Mouse (Mus musculus) stomach, embryonic 15.5 days (tissue): ENCODE measurements at regions not wholly inside any gene's neighbourhood (a gene's known extent, or its start where the extent isn't known, plus 50 kb on each side); places are given as distances from the start of the nearest gene placed in this dataset.
A peak's percentile ranks its signal among the peaks of the same experiment; 100 is the strongest.
"Not testable (repeated sequence)": the region's sequence is repeated elsewhere in the genome, so short reads cannot be mapped to it uniquely, and the experiment has no call there.

Source experiments
- ATAC-seq: fragments of 200-750 bp; cut with Nextera tagmentation; 2 replicates; pipeline ENCODE4 v1.8.0; 2017; ENCODE audit warnings: low read depth, moderate number of reproducible peaks, moderate TSS enrichment; ENCODE audit not compliant: insufficient read depth, low FRiP score
- H3K27ac ChIP-seq: fragments of 300-500 bp; sonication (generic); 2 replicates; pipeline ENCODE4 v1.5.1; 2015; ENCODE audit warnings: mild to moderate bottlenecking, inconsistent platforms
- H3K27me3 ChIP-seq: fragments of 300-500 bp; sonication (generic); replicated peaks from 2 replicates; pipeline ENCODE4 v1.6.1; 2015; ENCODE audit warnings: inconsistent platforms
- H3K36me3 ChIP-seq: fragments of 300-500 bp; sonication (generic); 2 replicates; pipeline ENCODE4 v1.6.1; 2015; ENCODE audit warnings: inconsistent platforms
- H3K4me1 ChIP-seq: fragments of 300-500 bp; sonication (generic); 2 replicates; pipeline ENCODE4 v1.6.1; 2015; ENCODE audit warnings: inconsistent platforms
- H3K4me2 ChIP-seq: fragments of 300-500 bp; sonication (generic); 2 replicates; pipeline ENCODE4 v1.6.1; 2015; ENCODE audit warnings: mild to moderate bottlenecking, inconsistent platforms
- H3K4me3 ChIP-seq: fragments of 300-500 bp; sonication (generic); replicated peaks from 2 replicates; pipeline ENCODE4 v1.5.1; 2015; ENCODE audit warnings: inconsistent platforms
- H3K9ac ChIP-seq: fragments of 300-500 bp; sonication (generic); 2 replicates; pipeline ENCODE4 v1.6.1; 2015; ENCODE audit warnings: inconsistent platforms
- H3K9me3 ChIP-seq: fragments of 300-500 bp; sonication (generic); 2 replicates; pipeline ENCODE4 v1.6.1; 2016; ENCODE audit warnings: inconsistent platforms
- WGBS: fragments of 180-500 bp; shearing (Covaris S2); methylation state at CpG from one replicate; pipeline ENCODE4 v1.1.7; 2015; 5-methylcytosine and 5-hydroxymethylcytosine counted together

- ATAC-seq = no peak
- H3K9ac ChIP-seq = no peak overlapping the region
- no peaks in the 10 kb centered on the region for H3K27me3 ChIP-seq
- no peak overlapping the region for H3K27ac ChIP-seq
- H3K9me3 ChIP-seq = no peaks in the 10 kb centered on the region
- no peak overlapping the region for H3K4me2 ChIP-seq
- H3K36me3 ChIP-seq = no peaks in the 10 kb centered on the region
- H3K4me3 ChIP-seq = no peak overlapping the region
- 89% methylated on average over 9 of the region's 9 CpGs for WGBS
- no peaks in the 10 kb centered on the region for H3K4me1 ChIP-seq
Measured at GRCm38 (mm10) chr7:60293556-60293955, 153.5 kb upstream of the Snrpn start.

- not testable (repeated sequence) for H3K9ac ChIP-seq
- WGBS = 10% methylated on average over 22 of the region's 22 CpGs
- H3K4me2 ChIP-seq = peak overlapping the region; percentile 34; the same call in 1 of the 2 replicates
Measured at GRCm38 (mm10) chr7:60244187-60244866, 104.3 kb upstream of the Snrpn start.

GRCm38 (mm10) chr7:60243746-60244145 lies 103.7 kb upstream of the Snrpn start:
- not testable (repeated sequence) for H3K4me1 ChIP-seq, H3K27me3 ChIP-seq, H3K36me3 ChIP-seq, H3K27ac ChIP-seq, H3K9me3 ChIP-seq, H3K9ac ChIP-seq
- peak; percentile 68; the same call in 1 of the 2 replicates for ATAC-seq
- Histone ChIP-seq H3K4me3 (peak overlapping the region; percentile 40), H3K4me2 (peak overlapping the region; percentile 30)
- WGBS = 31% methylated on average over 11 of the region's 11 CpGs

More at GRCm38 (mm10) chr7:60244187-60244866, 104.3 kb upstream of the Snrpn start:
- not testable (repeated sequence) for H3K36me3 ChIP-seq, H3K4me1 ChIP-seq, H3K27me3 ChIP-seq, H3K9me3 ChIP-seq, H3K27ac ChIP-seq
- peak overlapping the region; percentile 40 for H3K4me3 ChIP-seq
- ATAC-seq = peak; percentile 97

- H3K9me3 ChIP-seq, H3K36me3 ChIP-seq, H3K4me1 ChIP-seq, H3K4me2 ChIP-seq, ATAC-seq, H3K27ac ChIP-seq, H3K27me3 ChIP-seq, H3K9ac ChIP-seq, H3K4me3 ChIP-seq: not testable (repeated sequence)
- 5% methylated on average over 4 of the region's 4 CpGs for WGBS
Measured at GRCm38 (mm10) chr7:60238595-60239195, 98.7 kb upstream of the Snrpn start.

- not testable (repeated sequence) for H3K4me3 ChIP-seq, H3K36me3 ChIP-seq, ATAC-seq, H3K9me3 ChIP-seq, H3K4me2 ChIP-seq, H3K4me1 ChIP-seq, H3K27ac ChIP-seq, H3K27me3 ChIP-seq, H3K9ac ChIP-seq
- WGBS = 44% methylated on average over 3 of the region's 3 CpGs
Measured at GRCm38 (mm10) chr7:60216358-60217273, 76.6 kb upstream of the Snrpn start.
